Mouse (Mus musculus) adipocyte (in vitro differentiated cells): ENCODE results near the gene Thra.

ENCODE experiments used
- DNase-seq: peaks from one replicate; pipeline ENCODE4 v3.0.0-alpha.2; 2016; ENCODE audit warnings: low spot score

Gene Thra

GRCm38 (mm10) chr11:98740393-98741050 lies at the start of gene Thra:
Thra (plus strand) TSS chr11:98740638.
- peak; percentile 77 for DNase-seq

GRCm38 (mm10) chr11:98693201-98693600 lies 47.2 kb upstream of the Thra start:
- no peak for DNase-seq

GRCm38 (mm10) chr11:98693746-98694145 lies 46.7 kb upstream of the Thra start:
- no peak for DNase-seq

GRCm38 (mm10) chr11:98694301-98694700 lies 46.1 kb upstream of the Thra start:
- DNase-seq, result no peak

- DNase-seq, result no peak
Observed at GRCm38 (mm10) chr11:98695408-98695807, 45.0 kb upstream of the Thra start.

GRCm38 (mm10) chr11:98696454-98697216 lies 43.8 kb upstream of the Thra start:
- DNase-seq, result no peak

- DNase-seq, result no peak
Observed at GRCm38 (mm10) chr11:98697225-98697624, 43.2 kb upstream of the Thra start.

- no peak for DNase-seq
Observed at GRCm38 (mm10) chr11:98698849-98699640, 41.4 kb upstream of the Thra start.

GRCm38 (mm10) chr11:98699911-98700310 lies 40.5 kb upstream of the Thra start:
- peak; percentile 79 for DNase-seq

GRCm38 (mm10) chr11:98701213-98701670 lies 39.2 kb upstream of the Thra start, which contains the start of gene Csf3:
Csf3 (plus strand) TSS chr11:98701263.
- DNase-seq, result peak; percentile 20

GRCm38 (mm10) chr11:98702323-98702722 lies 38.1 kb upstream of the Thra start:
- DNase-seq, result no peak

- DNase-seq, result no peak
Observed at GRCm38 (mm10) chr11:98705021-98705420, 35.4 kb upstream of the Thra start.

GRCm38 (mm10) chr11:98707401-98708281 lies 32.8 kb upstream of the Thra start:
- peak; percentile 54 for DNase-seq

- DNase-seq, result peak; percentile 70
Observed at GRCm38 (mm10) chr11:98708282-98708956, 32.0 kb upstream of the Thra start.

- DNase-seq, result peak; percentile 54
Observed at GRCm38 (mm10) chr11:98709001-98709741, 31.3 kb upstream of the Thra start.

- peak; percentile 99 for DNase-seq
Observed at GRCm38 (mm10) chr11:98710416-98711045, 29.9 kb upstream of the Thra start.

- no peak for DNase-seq
Observed at GRCm38 (mm10) chr11:98711046-98711434, 29.4 kb upstream of the Thra start.

- DNase-seq, result peak; percentile 44
Observed at GRCm38 (mm10) chr11:98712009-98712408, 28.4 kb upstream of the Thra start.

- no peak for DNase-seq
Observed at GRCm38 (mm10) chr11:98713703-98714102, 26.7 kb upstream of the Thra start.

- no peak for DNase-seq
Observed at GRCm38 (mm10) chr11:98715946-98716345, 24.5 kb upstream of the Thra start.
